Mouse (Mus musculus): ENCODE measurements at regions not wholly inside any gene's neighbourhood (a gene's known extent, or its start where the extent isn't known, plus 50 kb on each side); places are given as distances from the start of the nearest gene placed in this dataset.

- no peak for DNase-seq (ENCODE audit: low spot score)
These were observed 1677.5 kb upstream of the Pcdh10 start for GRCm38 (mm10) chr3:43700711-43701110.

- peak; percentile 65 for DNase-seq (ENCODE audit: low spot score)
These were observed 1658.3 kb upstream of the Pcdh10 start for GRCm38 (mm10) chr3:43719768-43720383.

Data from adipocyte (in vitro differentiated cells).